Mouse (Mus musculus) activated CD4-positive, CD25-positive, alpha-beta regulatory T cell, adult 4 months (primary cell): ENCODE measurements around the gene Galnt2. TPM values are rescaled to one million over a fixed set of nuclear protein-coding genes. Genes with fewer than 3 reads are reported as not detected.

ENCODE experiments used
- ATAC-seq: one replicate; pipeline ENCODE4 v1.8.0; 2017
- polyA plus RNA-seq, 2 experiments: library from polyadenylated mRNA; unstranded; fragments of 100-300 nt; shearing (Covaris generic); gene quantifications; one replicate each; pipeline ENCODE4 v1.2.1; 2017

Galnt2 gene
- polyA plus RNA-seq, 2 experiments from 2014 or later = 18.2 to 20.1 TPM

DNA sequence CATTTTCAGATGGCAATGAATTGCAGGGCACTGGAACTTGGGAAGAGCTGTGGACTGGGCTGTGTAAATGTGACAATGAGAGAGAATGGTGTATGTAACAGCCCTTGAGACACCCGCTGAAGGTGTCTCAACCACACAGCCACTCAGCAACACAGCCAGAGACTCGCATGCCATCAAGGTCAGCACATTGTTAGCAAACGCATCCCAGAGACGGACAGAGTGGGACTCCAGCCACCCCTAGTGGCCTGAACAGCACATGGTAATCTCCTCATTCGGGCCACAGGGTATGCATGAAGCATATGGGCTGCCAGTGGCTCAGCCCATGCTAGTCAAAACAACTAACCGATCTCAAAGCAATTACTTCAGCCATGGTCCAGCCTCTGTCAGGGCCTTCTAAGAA is 148.1 kb downstream of the Galnt2 start:
- no peak for ATAC-seq

DNA sequence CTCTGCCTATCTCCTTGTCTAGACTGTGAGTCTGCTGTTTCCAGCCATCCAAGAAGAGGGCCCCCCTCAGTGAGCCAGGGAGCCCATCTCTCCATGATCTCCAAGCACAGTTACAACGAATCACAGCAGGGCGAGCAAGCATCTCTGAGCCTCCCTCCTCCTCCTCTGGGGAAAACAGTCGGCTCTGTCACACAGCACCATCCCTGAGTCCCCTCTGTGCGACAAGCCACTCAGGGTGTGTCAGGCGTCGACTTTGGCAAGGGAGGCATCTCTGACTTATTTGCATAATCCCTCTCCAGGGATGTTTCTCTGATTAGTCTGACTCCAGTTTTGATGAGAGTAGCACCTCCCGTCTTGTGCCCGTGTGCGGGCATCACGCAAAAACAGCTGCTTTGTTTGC is 151.0 kb downstream of the Galnt2 start:
- ATAC-seq = no peak

DNA sequence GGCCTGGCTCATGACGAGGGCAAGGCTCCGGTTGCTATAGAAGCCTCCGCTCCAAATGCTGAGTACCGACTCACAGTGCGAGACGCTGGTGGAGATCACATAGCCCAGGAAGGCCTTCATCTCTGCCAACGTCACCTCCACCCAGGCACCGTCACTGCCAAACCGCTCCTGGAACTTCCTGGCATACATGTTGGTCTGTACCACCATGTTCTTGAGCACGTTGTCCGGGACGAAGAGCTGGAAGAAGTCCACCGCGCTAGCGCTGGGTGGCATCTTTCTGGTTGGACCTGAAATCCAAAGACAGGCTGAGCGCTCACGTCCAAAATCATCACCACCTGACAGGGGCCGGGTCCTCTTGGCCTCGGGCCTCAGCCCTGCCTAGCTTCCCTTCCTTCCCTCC is 153.1 kb downstream of the Galnt2 start:
- no peak for ATAC-seq

DNA sequence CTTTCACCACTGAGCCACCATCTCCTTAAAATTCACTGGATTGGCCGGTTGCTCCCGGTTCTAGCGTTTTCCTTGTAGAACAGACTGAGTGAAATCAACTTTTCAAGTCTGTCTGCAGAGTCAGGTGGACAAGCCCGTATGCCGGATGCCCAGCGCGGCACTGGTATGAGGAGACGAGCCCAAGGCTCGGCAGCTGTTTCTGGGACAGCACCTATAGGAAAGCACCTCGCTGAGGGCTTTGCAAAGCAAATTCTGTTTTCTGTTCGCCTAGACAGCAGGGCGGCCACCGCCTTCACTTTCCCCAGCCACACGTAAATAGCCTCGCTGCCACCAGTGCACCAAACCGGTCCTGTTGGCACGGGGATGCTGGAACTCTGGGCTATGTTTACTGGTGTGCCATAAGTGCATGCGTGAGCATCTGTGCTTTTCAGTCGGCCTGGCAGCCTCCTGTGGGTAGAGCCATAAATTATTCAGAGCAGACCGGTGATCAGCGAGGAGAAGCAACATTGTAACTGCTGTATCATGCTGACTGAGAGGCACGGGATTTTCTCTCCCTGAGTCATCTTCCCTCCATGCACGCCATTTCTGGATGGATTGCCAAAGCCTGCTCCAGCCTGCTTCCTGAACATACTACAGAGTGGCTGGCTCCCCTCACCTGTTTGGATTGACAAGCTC is 155.2 kb downstream of the Galnt2 start:
- no peak for ATAC-seq

DNA sequence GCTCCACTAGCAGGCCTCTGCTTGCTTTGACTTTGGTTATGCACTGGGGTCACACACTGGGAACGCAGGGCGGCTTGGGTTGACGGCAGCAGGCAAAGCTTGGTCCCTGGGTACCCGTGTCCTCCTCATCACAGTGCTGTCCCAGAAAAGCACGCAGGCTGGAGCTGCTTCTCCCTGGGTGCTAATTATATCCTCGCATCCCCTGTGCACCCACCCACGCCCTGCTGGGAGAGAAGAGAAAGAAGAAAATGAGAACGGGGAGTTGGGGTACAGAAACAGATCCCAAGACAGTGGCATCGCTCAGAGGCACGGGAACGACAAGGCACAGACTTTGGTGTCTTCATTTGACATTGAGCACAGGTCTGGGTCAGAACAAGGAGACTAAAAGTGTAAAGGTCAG is 158.3 kb downstream of the Galnt2 start:
- no peak for ATAC-seq

DNA sequence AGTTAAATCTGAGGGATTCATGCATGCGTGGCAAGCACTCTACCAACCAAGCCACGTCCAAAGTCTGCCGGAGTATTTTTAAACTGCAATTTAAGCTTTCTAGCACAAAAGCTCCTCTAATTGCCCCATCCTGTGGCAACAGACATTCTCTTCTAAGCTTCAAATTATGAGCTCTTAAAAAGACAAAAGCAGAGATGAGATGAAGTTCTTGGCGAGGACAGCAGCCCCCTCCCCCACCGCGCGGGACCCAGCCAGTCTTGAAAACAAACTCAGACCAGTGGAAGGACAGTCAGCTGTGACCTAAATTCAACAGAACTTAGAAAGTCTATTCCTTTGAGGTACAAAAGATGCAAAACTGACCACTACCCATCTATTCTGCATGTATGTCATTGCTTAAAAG is 160.0 kb downstream of the Galnt2 start:
- ATAC-seq = no peak

DNA sequence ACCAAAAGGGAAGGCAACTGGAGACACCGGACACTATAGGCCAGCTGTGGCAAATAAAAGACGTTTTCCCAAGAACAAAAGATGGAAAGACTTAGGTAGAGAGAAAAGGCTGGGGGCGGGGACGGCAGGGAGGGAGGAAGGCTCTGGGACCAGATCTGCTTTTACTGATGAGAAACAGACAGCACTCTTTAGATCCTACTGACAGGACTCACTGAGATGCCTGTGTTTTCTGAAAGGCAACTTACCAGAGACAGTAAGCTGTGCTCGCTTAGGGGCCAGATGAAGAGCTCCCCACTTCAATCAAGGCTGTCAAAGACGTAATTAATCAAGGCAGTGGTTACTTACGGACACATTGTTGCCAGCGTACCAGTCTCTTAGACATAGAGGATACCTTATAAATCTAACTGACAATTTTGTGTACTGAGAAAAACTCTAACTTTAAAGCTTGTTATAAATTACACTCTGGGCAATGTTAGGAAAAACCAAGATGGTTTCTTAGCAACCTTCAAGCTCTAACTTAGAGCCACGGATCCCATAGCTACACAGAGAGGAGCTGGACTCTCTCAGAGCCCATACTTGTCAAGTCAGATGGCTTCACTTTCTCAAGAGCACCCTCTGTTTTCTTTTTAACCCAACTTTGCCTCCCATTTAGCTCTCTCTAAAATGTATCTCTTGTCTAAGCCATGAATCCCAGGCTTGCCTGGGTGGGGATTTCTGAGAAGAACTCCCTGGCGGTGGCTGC is 161.3 kb downstream of the Galnt2 start:
- ATAC-seq = no peak

DNA sequence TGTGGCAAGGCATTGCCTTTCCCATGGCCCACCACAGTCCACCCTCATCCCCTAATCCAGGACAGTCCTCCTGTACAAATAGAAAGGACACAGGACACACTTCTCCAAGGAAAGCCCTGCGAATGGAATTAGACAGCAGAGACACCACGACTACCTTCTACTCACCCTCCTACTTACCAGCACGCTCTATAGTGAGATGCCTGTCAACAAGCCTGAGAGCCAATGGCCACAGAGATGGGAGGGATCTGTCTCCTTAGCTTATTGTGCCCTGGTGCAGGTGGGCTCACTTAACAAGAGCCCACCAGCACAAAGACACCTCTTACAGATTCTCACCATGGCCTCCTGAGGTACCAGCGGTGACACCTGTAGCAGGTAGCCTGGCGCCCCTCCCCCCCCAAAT is 161.8 kb downstream of the Galnt2 start:
- ATAC-seq = no peak

DNA sequence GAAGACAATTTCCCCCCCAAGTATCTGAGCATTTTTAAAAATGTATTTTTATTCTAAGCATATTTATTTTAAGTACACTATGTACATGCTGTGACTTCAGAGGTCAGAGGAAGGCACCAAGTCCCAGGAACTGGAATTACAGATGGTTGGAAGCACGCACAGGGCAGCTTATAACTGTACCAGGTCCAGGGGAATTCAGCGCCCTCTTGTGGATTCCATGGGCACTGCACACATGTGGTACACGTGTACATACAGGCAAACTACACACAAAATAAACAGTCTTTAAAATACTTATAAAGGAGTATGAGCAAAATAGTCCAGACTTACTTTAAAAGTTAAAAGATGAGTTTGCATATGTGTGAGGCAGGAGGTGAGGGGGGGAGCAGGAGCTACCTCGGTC is 162.7 kb downstream of the Galnt2 start:
- no peak for ATAC-seq

DNA sequence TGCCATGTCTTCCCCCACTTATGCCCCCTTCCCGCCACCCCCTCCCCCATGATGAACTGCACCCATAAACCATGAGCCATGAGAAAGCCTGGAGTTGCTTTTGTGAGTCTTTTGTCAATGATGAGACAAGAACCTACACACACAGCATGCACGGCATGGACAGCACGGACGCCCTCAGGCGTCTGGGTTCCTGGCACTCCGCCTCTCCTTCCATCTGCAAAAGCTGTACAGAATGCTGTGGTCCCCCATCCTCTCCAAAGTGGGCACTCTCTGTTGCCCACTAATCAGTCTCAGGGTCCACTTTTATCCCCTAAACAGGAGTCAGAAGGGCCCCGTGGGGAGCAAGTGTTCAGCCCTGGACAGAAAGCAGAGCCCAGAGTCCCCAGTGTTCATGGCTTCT is 163.8 kb downstream of the Galnt2 start:
- no peak for ATAC-seq

Other genes starting within 250 kb of the Galnt2 start
- gene Abcb10, start 248.3 kb upstream of the Galnt2 start, polyA plus RNA-seq = 1 to 10 TPM in 1 of 2 experiments, under 1 TPM in 1; 0.69 to 2.0 TPM
- 10 to 100 TPM; 12.0 to 13.7 TPM for gene Taf5l, start 210.0 kb upstream of the Galnt2 start, polyA plus RNA-seq
- gene Urb2, start 209.9 kb upstream of the Galnt2 start, polyA plus RNA-seq = 1 to 10 TPM; 4.4 to 5.7 TPM
- not detected for gene Pgbd5, start 208.3 kb downstream of the Galnt2 start, polyA plus RNA-seq